Mouse (Mus musculus) embryonic facial prominence, embryonic 15.5 days (tissue): Measurements from ENCODE around the gene Arih2. TPM values are rescaled to one million over a fixed set of nuclear protein-coding genes. Genes with fewer than 3 reads are reported as not detected.

Source experiments
- ATAC-seq: fragments of 200-750 bp; cut with Nextera tagmentation; 2 replicates; pipeline ENCODE4 v1.8.0; 2017; ENCODE audit warnings: low read depth, moderate TSS enrichment; ENCODE audit not compliant: insufficient number of reproducible peaks, low FRiP score, low TSS enrichment
- H3K27ac ChIP-seq: fragments of 300-500 bp; sonication (generic); replicated peaks from 2 replicates; pipeline ENCODE4 v1.5.1; 2015; ENCODE audit warnings: mild to moderate bottlenecking, inconsistent platforms
- H3K27me3 ChIP-seq: fragments of 300-500 bp; sonication (generic); 2 replicates; pipeline ENCODE4 v1.6.1; 2015; ENCODE audit warnings: inconsistent platforms
- H3K36me3 ChIP-seq: fragments of 300-500 bp; sonication (generic); 2 replicates; pipeline ENCODE4 v1.6.1; 2015; ENCODE audit warnings: mild to moderate bottlenecking, inconsistent platforms
- H3K4me1 ChIP-seq: fragments of 300-500 bp; sonication (generic); 2 replicates; pipeline ENCODE4 v1.6.1; 2015; ENCODE audit warnings: inconsistent platforms
- H3K4me2 ChIP-seq: fragments of 300-500 bp; sonication (generic); replicated peaks from 2 replicates; pipeline ENCODE4 v1.6.1; 2015; ENCODE audit warnings: mild to moderate bottlenecking, inconsistent platforms
- H3K4me3 ChIP-seq: fragments of 300-500 bp; sonication (generic); replicated peaks from 2 replicates; pipeline ENCODE4 v1.5.1; 2015; ENCODE audit warnings: mild to moderate bottlenecking, inconsistent platforms
- H3K9ac ChIP-seq: fragments of 300-500 bp; sonication (generic); 2 replicates; pipeline ENCODE4 v1.6.1; 2015; ENCODE audit warnings: inconsistent platforms
- H3K9me3 ChIP-seq: fragments of 300-500 bp; sonication (generic); replicated peaks from 2 replicates; pipeline ENCODE4 v1.6.1; 2016; ENCODE audit warnings: inconsistent platforms
- WGBS: fragments of 180-500 bp; shearing (Covaris S2); methylation state at CpG from one replicate; pipeline ENCODE4 v1.1.7; 2015; 5-methylcytosine and 5-hydroxymethylcytosine counted together
- polyA plus RNA-seq: library from polyadenylated mRNA; unstranded; fragments of >200 nt; fragmentation: Nextera tagmentation; extraction: Ambion mirVana; gene quantifications from 2 replicates; pipeline ENCODE4 v1.2.1, GENCODE M21; 2015

The Arih2 gene
- polyA plus RNA-seq, 1 experiment from 2014 or later = 49.5 TPM

DNA sequence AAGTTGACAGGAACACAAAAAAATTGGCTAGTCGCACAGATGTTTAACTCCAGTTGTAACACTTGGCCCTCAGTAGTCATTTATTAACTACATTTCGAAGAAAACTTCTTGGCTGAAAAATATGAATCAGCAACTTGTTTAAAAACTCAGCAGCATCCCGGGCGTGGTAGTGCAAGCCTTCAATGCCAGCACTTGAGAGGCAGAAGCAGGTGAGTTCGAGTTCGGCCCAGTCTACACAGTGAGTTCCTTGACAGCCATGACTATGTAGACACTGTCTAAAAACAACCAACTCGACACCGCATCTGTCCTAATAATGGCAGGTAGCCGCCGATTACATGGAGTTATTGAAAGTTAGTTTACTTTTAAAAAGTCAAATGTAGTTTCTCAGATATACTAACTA, 1.0 kb downstream of the Arih2 start:
- Histone ChIP-seq H3K4me3 (peak overlapping the region; percentile 98), H3K4me1 (peaks cover 14% of the 10 kb centered on the region), H3K27me3 (no peaks in the 10 kb centered on the region), H3K9me3 (no peaks in the 10 kb centered on the region), H3K36me3 (peaks cover 4% of the 10 kb centered on the region; the same call in 1 of the 2 replicates), H3K9ac (peak overlapping the region; percentile 78; the same call in 1 of the 2 replicates), H3K4me2 (peak overlapping the region; percentile 69), H3K27ac (peak overlapping the region; percentile 91; the same call in 1 of the 2 replicates)
- no peak for ATAC-seq
- WGBS = 37% methylated on average over 10 of the region's 10 CpGs

- Histone ChIP-seq H3K36me3 (peaks cover 24% of the 10 kb centered on the region), H3K4me1 (no peaks in the 10 kb centered on the region), H3K27me3 (no peaks in the 10 kb centered on the region), H3K9ac (no peak overlapping the region), H3K9me3 (no peaks in the 10 kb centered on the region), H3K27ac (no peak overlapping the region), H3K4me3 (no peak overlapping the region), H3K4me2 (no peak overlapping the region)
- whole genome bisulfite sequencing = 88% methylated on average over 2 of the region's 2 CpGs
- no peak for ATAC-seq
These were observed 9.4 kb downstream of the Arih2 start for GRCm38 (mm10) chr9:108639825-108640224.

DNA sequence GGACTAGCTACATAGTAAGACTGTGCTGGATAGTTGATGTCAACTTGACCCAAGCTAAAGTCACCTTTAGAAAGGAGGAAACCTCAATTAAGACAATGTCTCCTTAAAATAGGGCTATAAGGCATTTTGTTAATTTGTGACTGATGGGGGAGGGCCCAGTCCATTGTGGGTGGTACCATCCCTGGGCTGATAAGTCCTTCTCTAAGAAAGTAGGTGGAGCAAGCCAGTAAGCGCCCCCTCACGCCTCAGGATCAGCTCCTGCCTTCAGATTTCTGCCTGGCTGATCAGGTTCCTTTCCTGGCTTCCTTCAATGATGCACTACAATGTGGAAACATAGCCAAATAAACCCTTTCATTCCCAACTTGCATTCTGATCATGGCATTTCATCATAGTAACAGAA, 13.8 kb downstream of the Arih2 start:
- ATAC-seq = no peak
- Histone ChIP-seq H3K4me2 (no peak overlapping the region), H3K4me3 (no peak overlapping the region), H3K4me1 (no peaks in the 10 kb centered on the region), H3K36me3 (0 out of 2 replicates have a peak, but pooled peaks cover 17% of the 10 kb centered on the region), H3K27ac (no peak overlapping the region), H3K9me3 (no peaks in the 10 kb centered on the region), H3K9ac (no peak overlapping the region), H3K27me3 (no peaks in the 10 kb centered on the region)
- WGBS = 71% methylated on average over 2 of the region's 2 CpGs

- H3K4me1 ChIP-seq = no peaks in the 10 kb centered on the region
- H3K9me3 ChIP-seq = no peaks in the 10 kb centered on the region
- H3K27me3 ChIP-seq = no peaks in the 10 kb centered on the region
- H3K27ac ChIP-seq = no peak overlapping the region
- H3K4me3 ChIP-seq = no peak overlapping the region
- 0 out of 2 replicates have a peak, but pooled peaks cover 13% of the 10 kb centered on the region for H3K36me3 ChIP-seq
- no peak overlapping the region for H3K9ac ChIP-seq
- no peak for ATAC-seq
- H3K4me2 ChIP-seq = no peak overlapping the region
- WGBS = 81% methylated on average over 2 of the region's 2 CpGs
These were observed 15.3 kb downstream of the Arih2 start for GRCm38 (mm10) chr9:108633846-108634245.

DNA sequence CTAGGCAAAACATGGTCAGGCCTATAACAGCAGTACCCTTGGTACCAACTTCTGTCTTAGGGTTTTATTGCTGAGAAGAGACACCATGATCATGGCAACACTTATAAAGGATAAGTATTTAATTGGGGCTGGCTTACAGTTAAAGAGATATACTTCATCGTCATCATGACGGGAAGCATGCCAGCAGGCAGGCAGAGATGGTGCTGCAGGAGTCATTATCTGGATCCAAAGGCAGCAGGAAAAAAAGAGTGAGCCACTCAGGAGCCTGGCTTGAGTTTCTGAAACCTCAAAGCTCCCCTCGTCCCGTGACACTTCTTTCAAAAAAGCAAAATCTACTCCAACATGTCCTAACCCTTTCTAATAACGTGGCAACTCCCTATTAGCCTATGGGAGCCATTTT, 16.8 kb downstream of the Arih2 start:
- ATAC-seq = no peak
- no peaks in the 10 kb centered on the region for H3K4me1 ChIP-seq
- no peaks in the 10 kb centered on the region for H3K27me3 ChIP-seq
- H3K27ac ChIP-seq = no peak overlapping the region
- no peak overlapping the region for H3K9ac ChIP-seq
- no peaks in the 10 kb centered on the region for H3K9me3 ChIP-seq
- 0 out of 2 replicates have a peak, but pooled peaks cover 13% of the 10 kb centered on the region for H3K36me3 ChIP-seq
- no peak overlapping the region for H3K4me3 ChIP-seq
- H3K4me2 ChIP-seq = no peak overlapping the region
- 82% methylated on average over 5 of the region's 5 CpGs for WGBS

GRCm38 (mm10) chr9:108631631-108632256, 17.4 kb downstream of the Arih2 start:
- no peak overlapping the region for H3K4me3 ChIP-seq
- H3K9me3 ChIP-seq = no peaks in the 10 kb centered on the region
- H3K27me3 ChIP-seq = no peaks in the 10 kb centered on the region
- ATAC-seq = no peak
- H3K9ac ChIP-seq = no peak overlapping the region
- H3K27ac ChIP-seq = no peak overlapping the region
- H3K4me1 ChIP-seq = no peaks in the 10 kb centered on the region
- H3K36me3 ChIP-seq = 0 out of 2 replicates have a peak, but pooled peaks cover 10% of the 10 kb centered on the region
- 87% methylated on average over 5 of the region's 5 CpGs for WGBS
- no peak overlapping the region for H3K4me2 ChIP-seq

GRCm38 (mm10) chr9:108630683-108631082, 18.5 kb downstream of the Arih2 start:
- Histone ChIP-seq H3K4me2 (no peak overlapping the region), H3K4me3 (no peak overlapping the region), H3K4me1 (no peaks in the 10 kb centered on the region), H3K27ac (no peak overlapping the region), H3K27me3 (no peaks in the 10 kb centered on the region), H3K9me3 (no peaks in the 10 kb centered on the region), H3K9ac (no peak overlapping the region), H3K36me3 (peaks cover 9% of the 10 kb centered on the region; the same call in 1 of the 2 replicates)
- ATAC-seq = no peak
- WGBS = 79% methylated on average over 1 of the region's 1 CpGs

DNA sequence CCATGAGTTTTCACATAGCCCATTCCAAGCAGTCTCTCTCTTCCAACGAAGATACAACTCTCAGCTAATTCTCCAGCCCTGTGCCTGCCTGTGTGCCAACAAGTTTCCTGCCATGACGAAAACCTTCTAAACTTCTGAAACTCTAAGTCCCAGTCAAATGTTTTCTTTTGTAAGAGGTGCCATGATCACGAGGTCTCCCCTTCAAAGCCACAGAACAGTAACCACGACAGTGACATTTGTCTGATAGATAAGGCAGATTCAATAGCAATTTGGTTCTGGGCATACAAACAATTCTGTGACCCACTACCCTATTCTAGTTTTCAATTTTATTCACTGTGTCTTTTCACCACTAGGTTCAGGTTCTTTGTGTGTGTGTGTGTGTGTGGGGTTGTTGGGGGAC, 21.0 kb downstream of the Arih2 start:
- ATAC-seq = no peak
- Histone ChIP-seq H3K9me3 (no peaks in the 10 kb centered on the region), H3K4me1 (no peaks in the 10 kb centered on the region), H3K4me3 (no peak overlapping the region), H3K27ac (no peak overlapping the region), H3K36me3 (peaks cover 12% of the 10 kb centered on the region; the same call in 1 of the 2 replicates), H3K27me3 (no peaks in the 10 kb centered on the region), H3K9ac (no peak overlapping the region), H3K4me2 (no peak overlapping the region)
- WGBS = 80% methylated on average over 4 of the region's 4 CpGs

GRCm38 (mm10) chr9:108626498-108626897, 22.7 kb downstream of the Arih2 start:
- Histone ChIP-seq H3K27me3 (no peaks in the 10 kb centered on the region), H3K27ac (no peak overlapping the region), H3K36me3 (peaks cover 8% of the 10 kb centered on the region; the same call in 1 of the 2 replicates), H3K4me1 (no peaks in the 10 kb centered on the region), H3K4me2 (no peak overlapping the region), H3K9me3 (no peaks in the 10 kb centered on the region), H3K4me3 (no peak overlapping the region), H3K9ac (no peak overlapping the region)
- WGBS = 68% methylated on average over 2 of the region's 2 CpGs
- no peak for ATAC-seq

GRCm38 (mm10) chr9:108617301-108617700, 31.9 kb downstream of the Arih2 start:
- Histone ChIP-seq H3K36me3 (peaks cover 69% of the 10 kb centered on the region), H3K4me2 (no peak overlapping the region), H3K9ac (no peak overlapping the region), H3K27me3 (no peaks in the 10 kb centered on the region), H3K27ac (no peak overlapping the region), H3K9me3 (no peaks in the 10 kb centered on the region), H3K4me3 (no peak overlapping the region), H3K4me1 (no peaks in the 10 kb centered on the region)
- ATAC-seq = no peak
- 66% methylated on average over 1 of the region's 1 CpGs for WGBS

DNA sequence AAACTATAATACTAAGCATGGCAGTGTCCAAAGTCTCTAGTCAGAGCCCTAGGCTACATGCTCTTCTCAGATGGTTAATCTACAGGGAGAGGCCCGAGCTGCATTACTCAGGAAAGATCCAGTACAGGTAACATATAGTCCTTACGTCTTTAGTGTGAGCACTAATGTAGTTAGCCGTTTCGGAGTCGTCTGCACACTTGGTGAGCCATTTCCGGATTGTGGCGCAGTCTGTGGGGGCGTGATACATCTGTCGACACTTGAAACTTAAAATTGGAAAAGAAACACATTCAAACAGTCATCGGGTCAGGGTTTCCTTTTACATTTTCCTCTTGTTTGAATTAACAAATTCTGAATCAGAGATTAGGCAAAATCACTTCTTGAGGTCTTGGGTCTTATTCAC, 37.7 kb downstream of the Arih2 start:
- H3K9ac ChIP-seq = no peak overlapping the region
- H3K4me1 ChIP-seq = no peaks in the 10 kb centered on the region
- WGBS = 90% methylated on average over 10 of the region's 10 CpGs
- no peak overlapping the region for H3K4me3 ChIP-seq
- peaks cover 97% of the 10 kb centered on the region for H3K36me3 ChIP-seq
- ATAC-seq = no peak
- H3K9me3 ChIP-seq = no peaks in the 10 kb centered on the region
- H3K4me2 ChIP-seq = no peak overlapping the region
- H3K27ac ChIP-seq = no peak overlapping the region
- no peaks in the 10 kb centered on the region for H3K27me3 ChIP-seq

DNA sequence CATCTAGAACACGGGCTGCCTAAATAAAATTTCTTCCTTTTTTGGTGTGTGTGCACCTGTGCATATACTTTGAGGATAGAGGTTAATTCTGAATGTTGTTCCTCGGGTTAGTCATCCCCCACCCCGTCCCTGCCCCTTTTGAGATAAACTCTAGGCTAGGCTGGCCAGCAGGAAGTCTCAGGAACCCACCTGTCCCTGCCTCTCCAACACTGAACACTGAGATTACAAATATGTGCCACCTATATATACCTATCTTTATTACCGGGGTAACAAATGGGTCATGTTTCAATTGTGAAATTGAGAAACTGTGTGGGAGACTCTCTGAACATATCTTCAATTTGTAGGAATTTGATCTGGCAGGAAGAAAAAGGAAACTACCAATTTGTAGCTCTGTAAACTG, 40.3 kb downstream of the Arih2 start:
- H3K9ac ChIP-seq = no peak overlapping the region

More for the DNA sequence above, 40.3 kb downstream of the Arih2 start:
- Histone ChIP-seq H3K4me1 (no peaks in the 10 kb centered on the region), H3K4me2 (no peak overlapping the region), H3K4me3 (no peak overlapping the region), H3K27ac (no peak overlapping the region), H3K27me3 (no peaks in the 10 kb centered on the region), H3K36me3 (peaks cover 97% of the 10 kb centered on the region), H3K9me3 (no peaks in the 10 kb centered on the region)
- WGBS = 88% methylated on average over 4 of the region's 4 CpGs
- no peak for ATAC-seq
